Mouse (Mus musculus): ENCODE results near the gene Olfr612. TPM values are rescaled to one million over a fixed set of nuclear protein-coding genes. Genes with fewer than 3 reads are reported as not detected.
"Not testable (repeated sequence)": the region's sequence is repeated elsewhere in the genome, so short reads cannot be mapped to it uniquely, and the experiment has no call there.

Olfr612 gene
- total RNA-seq (2014; rRNA removed; ENCODE audit: low replicate concordance) (not detected in 2 replicates), polyA plus RNA-seq (2015; fragmentation: Nextera tagmentation; extraction: Ambion mirVana) (not detected in 2 replicates)

- H3K36me3 ChIP-seq (replicated peaks; ENCODE audit: control insufficient read depth, insufficient read depth, low read length); ATAC-seq (ENCODE audit: insufficient read depth, low read depth); H3K9ac ChIP-seq (replicated peaks; ENCODE audit: low read depth, low read length); H3K4me3 ChIP-seq (ENCODE audit: low read depth, low read length); H3K4me1 ChIP-seq (ENCODE audit: control insufficient read depth, insufficient read depth); H3K9me3 ChIP-seq (replicated peaks; ENCODE audit: control insufficient read depth, low read length); H3K27ac ChIP-seq (ENCODE audit: low read depth); H3K27me3 ChIP-seq (ENCODE audit: control insufficient read depth, insufficient read depth, low read length); DNase-seq (ENCODE audit: low spot score); H3K4me2 ChIP-seq (ENCODE audit: low read depth, low read length): not testable (repeated sequence)
- 72% methylated on average over 2 of the region's 2 CpGs for WGBS
These were observed at the start of gene Olfr612 for GRCm38 (mm10) chr7:103542617-103543016. TSS of gene Olfr612 (minus strand) at chr7:103542717.

GRCm38 (mm10) chr7:103589803-103590202 lies 47.3 kb upstream of the Olfr612 start, which contains the start of gene Olfr618:
TSS of gene Olfr618 (plus strand) at chr7:103590103.
- WGBS: 51% methylated on average over 2 of the region's 2 CpGs
- DNase-seq (ENCODE audit: low spot score) (no peak), ATAC-seq (ENCODE audit: insufficient read depth, low read depth) (no peak)
- Histone ChIP-seq H3K9me3 (replicated peaks; ENCODE audit: control insufficient read depth, low read length) (no peaks in the 10 kb centered on the region), H3K27me3 (ENCODE audit: control insufficient read depth, insufficient read depth, low read length) (no peaks in the 10 kb centered on the region), H3K4me3 (ENCODE audit: low read depth, low read length) (no peak within 1 kb of the TSS), H3K9ac (replicated peaks; ENCODE audit: low read depth, low read length) (no peak within 1 kb of the TSS), H3K4me2 (ENCODE audit: low read depth, low read length) (no peak within 1 kb of the TSS), H3K27ac (ENCODE audit: low read depth) (no peak within 1 kb of the TSS), H3K4me1 (ENCODE audit: control insufficient read depth, insufficient read depth) (no peaks in the 10 kb centered on the region), H3K36me3 (replicated peaks; ENCODE audit: control insufficient read depth, insufficient read depth, low read length) (no peaks in the 10 kb centered on the region)
- TF ChIP-seq CTCF (IDR thresholded peaks at IDR 0.05; ENCODE audit: low read depth) (no peak), EP300 (IDR thresholded peaks at IDR 0.05; ENCODE audit: low read depth) (no peak)

- Histone ChIP-seq H3K4me3 (ENCODE audit: low read depth, low read length) (no peak within 1 kb of the TSS), H3K36me3 (replicated peaks; ENCODE audit: control insufficient read depth, insufficient read depth, low read length) (no peaks in the 10 kb centered on the region), H3K9ac (replicated peaks; ENCODE audit: low read depth, low read length) (no peak within 1 kb of the TSS), H3K27me3 (ENCODE audit: control insufficient read depth, insufficient read depth, low read length) (no peaks in the 10 kb centered on the region), H3K4me2 (ENCODE audit: low read depth, low read length) (no peak within 1 kb of the TSS), H3K4me1 (ENCODE audit: control insufficient read depth, insufficient read depth) (no peaks in the 10 kb centered on the region), H3K27ac (ENCODE audit: low read depth) (no peak within 1 kb of the TSS), H3K9me3 (replicated peaks; ENCODE audit: control insufficient read depth, low read length) (no peaks in the 10 kb centered on the region)
- 64% methylated on average over 1 of the region's 1 CpGs for WGBS
- no peak for DNase-seq (ENCODE audit: low spot score)
- TF ChIP-seq EP300 (IDR thresholded peaks at IDR 0.05; ENCODE audit: low read depth) (no peak), CTCF (IDR thresholded peaks at IDR 0.05; ENCODE audit: low read depth) (no peak)
- ATAC-seq (ENCODE audit: insufficient read depth, low read depth): no peak
These were observed 30.2 kb upstream of the Olfr612 start, which contains the start of gene Olfr617 for GRCm38 (mm10) chr7:103572761-103573160. TSS of gene Olfr617 (plus strand) at chr7:103573061.

GRCm38 (mm10) chr7:103569043-103569442 lies 26.5 kb upstream of the Olfr612 start, which contains the start of gene Olfr616:
TSS of gene Olfr616 (minus strand) at chr7:103569143.
- H3K27me3 ChIP-seq (ENCODE audit: control insufficient read depth, insufficient read depth, low read length): no peaks in the 10 kb centered on the region
- ATAC-seq (ENCODE audit: insufficient read depth, low read depth): no peak
- no peak within 1 kb of the TSS for H3K9ac ChIP-seq (replicated peaks; ENCODE audit: low read depth, low read length)
- 83% methylated on average over 3 of the region's 3 CpGs for WGBS
- DNase-seq (ENCODE audit: low spot score): no peak
- TF ChIP-seq EP300 (IDR thresholded peaks at IDR 0.05; ENCODE audit: low read depth) (no peak), CTCF (IDR thresholded peaks at IDR 0.05; ENCODE audit: low read depth) (no peak)
- H3K36me3 ChIP-seq (replicated peaks; ENCODE audit: control insufficient read depth, insufficient read depth, low read length): no peaks in the 10 kb centered on the region
- H3K4me1 ChIP-seq (ENCODE audit: control insufficient read depth, insufficient read depth): no peaks in the 10 kb centered on the region
- H3K27ac ChIP-seq (ENCODE audit: low read depth): no peak within 1 kb of the TSS
- H3K9me3 ChIP-seq (replicated peaks; ENCODE audit: control insufficient read depth, low read length): no peaks in the 10 kb centered on the region
- H3K4me3 ChIP-seq (ENCODE audit: low read depth, low read length): no peak within 1 kb of the TSS
- H3K4me2 ChIP-seq (ENCODE audit: low read depth, low read length): no peak within 1 kb of the TSS

- no peak for ATAC-seq (ENCODE audit: insufficient read depth, low read depth)
- no peak within 1 kb of the TSS for H3K9ac ChIP-seq (replicated peaks; ENCODE audit: low read depth, low read length)
- no peaks in the 10 kb centered on the region for H3K27me3 ChIP-seq (ENCODE audit: control insufficient read depth, insufficient read depth, low read length)
- no peaks in the 10 kb centered on the region for H3K4me1 ChIP-seq (ENCODE audit: control insufficient read depth, insufficient read depth)
- TF ChIP-seq CTCF (IDR thresholded peaks at IDR 0.05; ENCODE audit: low read depth) (no peak), EP300 (IDR thresholded peaks at IDR 0.05; ENCODE audit: low read depth) (no peak)
- no peaks in the 10 kb centered on the region for H3K9me3 ChIP-seq (replicated peaks; ENCODE audit: control insufficient read depth, low read length)
- no peak within 1 kb of the TSS for H3K4me2 ChIP-seq (ENCODE audit: low read depth, low read length)
- WGBS: 79% methylated on average over 2 of the region's 2 CpGs
- no peaks in the 10 kb centered on the region for H3K36me3 ChIP-seq (replicated peaks; ENCODE audit: control insufficient read depth, insufficient read depth, low read length)
- no peak within 1 kb of the TSS for H3K27ac ChIP-seq (ENCODE audit: low read depth)
- no peak within 1 kb of the TSS for H3K4me3 ChIP-seq (ENCODE audit: low read depth, low read length)
- DNase-seq (ENCODE audit: low spot score): no peak
These were observed 13.3 kb upstream of the Olfr612 start, which contains the start of gene Olfr615 for GRCm38 (mm10) chr7:103555779-103556178. TSS of gene Olfr615 (plus strand) at chr7:103556079.

GRCm38 (mm10) chr7:103547774-103548173 lies 5.3 kb upstream of the Olfr612 start, which contains the start of gene Olfr613:
TSS of gene Olfr613 (plus strand) at chr7:103548074.
- no peak for DNase-seq (ENCODE audit: low spot score)
- Histone ChIP-seq H3K4me2 (ENCODE audit: low read depth, low read length) (no peak within 1 kb of the TSS), H3K9me3 (replicated peaks; ENCODE audit: control insufficient read depth, low read length) (no peaks in the 10 kb centered on the region), H3K9ac (replicated peaks; ENCODE audit: low read depth, low read length) (no peak within 1 kb of the TSS), H3K4me1 (ENCODE audit: control insufficient read depth, insufficient read depth) (no peaks in the 10 kb centered on the region), H3K36me3 (replicated peaks; ENCODE audit: control insufficient read depth, insufficient read depth, low read length) (no peaks in the 10 kb centered on the region), H3K4me3 (ENCODE audit: low read depth, low read length) (no peak within 1 kb of the TSS), H3K27ac (ENCODE audit: low read depth) (no peak within 1 kb of the TSS), H3K27me3 (ENCODE audit: control insufficient read depth, insufficient read depth, low read length) (no peaks in the 10 kb centered on the region)
- ATAC-seq (ENCODE audit: insufficient read depth, low read depth): no peak
- WGBS: 64% methylated on average over 2 of the region's 2 CpGs
- no peak for TF ChIP-seq CTCF (IDR thresholded peaks at IDR 0.05; ENCODE audit: low read depth)

GRCm38 (mm10) chr7:103520746-103521145 lies 21.8 kb downstream of the Olfr612 start, which contains the start of gene Olfr611:
TSS of gene Olfr611 (minus strand) at chr7:103520846.
- WGBS: 40% methylated on average over 1 of the region's 1 CpGs
- H3K36me3 ChIP-seq (replicated peaks; ENCODE audit: control insufficient read depth, insufficient read depth, low read length); ATAC-seq (ENCODE audit: insufficient read depth, low read depth); H3K4me1 ChIP-seq (ENCODE audit: control insufficient read depth, insufficient read depth); H3K4me3 ChIP-seq (ENCODE audit: low read depth, low read length); H3K4me2 ChIP-seq (ENCODE audit: low read depth, low read length); H3K27ac ChIP-seq (ENCODE audit: low read depth); H3K9ac ChIP-seq (replicated peaks; ENCODE audit: low read depth, low read length); H3K9me3 ChIP-seq (replicated peaks; ENCODE audit: control insufficient read depth, low read length); DNase-seq (ENCODE audit: low spot score); H3K27me3 ChIP-seq (ENCODE audit: control insufficient read depth, insufficient read depth, low read length): not testable (repeated sequence)

Measured in heart, postnatal 0 days (tissue).